Mouse (Mus musculus) liver, embryonic 12.5 days (tissue): ENCODE measurements at regions not wholly inside any gene's neighbourhood (a gene's known extent, or its start where the extent isn't known, plus 50 kb on each side); places are given as distances from the start of the nearest gene placed in this dataset.
A peak's percentile ranks its signal among the peaks of the same experiment; 100 is the strongest.

Source experiments
- ATAC-seq: fragments of 200-750 bp; cut with Nextera tagmentation; 2 replicates; pipeline ENCODE4 v1.8.0; 2017; ENCODE audit warnings: moderate number of reproducible peaks, mild to moderate bottlenecking, moderate library complexity
- H3K27ac ChIP-seq: fragments of 300-500 bp; sonication (generic); 2 replicates; pipeline ENCODE4 v1.5.1; 2016; ENCODE audit warnings: mild to moderate bottlenecking
- H3K27me3 ChIP-seq: fragments of 300-500 bp; sonication (generic); replicated peaks from 2 replicates; pipeline ENCODE4 v1.6.1; 2016; ENCODE audit warnings: mild to moderate bottlenecking, moderate library complexity
- H3K36me3 ChIP-seq: fragments of 300-500 bp; sonication (generic); 2 replicates; pipeline ENCODE4 v1.6.1; 2016; ENCODE audit warnings: mild to moderate bottlenecking, moderate library complexity
- H3K4me1 ChIP-seq: fragments of 300-500 bp; sonication (generic); 2 replicates; pipeline ENCODE4 v1.6.1; 2016
- H3K4me2 ChIP-seq: fragments of 300-500 bp; sonication (generic); 2 replicates; pipeline ENCODE4 v1.6.1; 2016; ENCODE audit warnings: mild to moderate bottlenecking, moderate library complexity
- H3K4me3 ChIP-seq: fragments of 300-500 bp; sonication (generic); 2 replicates; pipeline ENCODE4 v1.5.1; 2016; ENCODE audit warnings: mild to moderate bottlenecking, moderate library complexity
- H3K9ac ChIP-seq: fragments of 300-500 bp; sonication (generic); 2 replicates; pipeline ENCODE4 v1.6.1; 2016; ENCODE audit warnings: mild to moderate bottlenecking, moderate library complexity
- H3K9me3 ChIP-seq: fragments of 300-500 bp; sonication (generic); replicated peaks from 2 replicates; pipeline ENCODE4 v1.6.1; 2016; ENCODE audit warnings: mild to moderate bottlenecking, moderate library complexity
- WGBS: fragments of 180-500 bp; shearing (Covaris S2); methylation state at CpG from one replicate; pipeline ENCODE4 v1.1.7; 2016; ENCODE audit not compliant: insufficient replicate concordance; 5-methylcytosine and 5-hydroxymethylcytosine counted together

- no peak overlapping the region for H3K4me2 ChIP-seq
- no peak overlapping the region for H3K4me3 ChIP-seq
- peak; percentile 73 for ATAC-seq
- no peaks in the 10 kb centered on the region for H3K36me3 ChIP-seq
- 60% methylated on average over 1 of the region's 1 CpGs for WGBS
- H3K4me1 ChIP-seq = no peaks in the 10 kb centered on the region
- H3K27me3 ChIP-seq = no peaks in the 10 kb centered on the region
- H3K9ac ChIP-seq = no peak overlapping the region
- 0 out of 2 replicates have a peak, but pooled peaks cover 4% of the 10 kb centered on the region for H3K9me3 ChIP-seq
- no peak overlapping the region for H3K27ac ChIP-seq
These were observed 55.2 kb downstream of the Rdh14 start for GRCm38 (mm10) chr12:10445738-10446137.

- no peak overlapping the region for H3K27ac ChIP-seq
- H3K4me1 ChIP-seq = no peaks in the 10 kb centered on the region
- H3K9me3 ChIP-seq = no peaks in the 10 kb centered on the region
- no peak overlapping the region for H3K4me2 ChIP-seq
- no peak for ATAC-seq
- H3K36me3 ChIP-seq = no peaks in the 10 kb centered on the region
- no peak overlapping the region for H3K9ac ChIP-seq
- H3K4me3 ChIP-seq = no peak overlapping the region
- no peaks in the 10 kb centered on the region for H3K27me3 ChIP-seq
- WGBS = 55% methylated on average over 1 of the region's 1 CpGs
These were observed 67.5 kb downstream of the Rdh14 start for GRCm38 (mm10) chr12:10457960-10458655.

GRCm38 (mm10) chr12:10461796-10462195, 71.2 kb downstream of the Rdh14 start:
- Histone ChIP-seq H3K36me3 (no peaks in the 10 kb centered on the region), H3K27me3 (no peaks in the 10 kb centered on the region), H3K4me3 (no peak overlapping the region), H3K27ac (no peak overlapping the region), H3K4me1 (no peaks in the 10 kb centered on the region), H3K4me2 (no peak overlapping the region), H3K9me3 (no peaks in the 10 kb centered on the region), H3K9ac (no peak overlapping the region)
- no peak for ATAC-seq
- 65% methylated on average over 7 of the region's 7 CpGs for WGBS

- ATAC-seq = no peak
- no peaks in the 10 kb centered on the region for H3K9me3 ChIP-seq
- no peaks in the 10 kb centered on the region for H3K36me3 ChIP-seq
- no peak overlapping the region for H3K4me3 ChIP-seq
- no peak overlapping the region for H3K4me2 ChIP-seq
- H3K4me1 ChIP-seq = no peaks in the 10 kb centered on the region
- WGBS = 31% methylated on average over 3 of the region's 3 CpGs
- no peaks in the 10 kb centered on the region for H3K27me3 ChIP-seq
- no peak overlapping the region for H3K27ac ChIP-seq
- no peak overlapping the region for H3K9ac ChIP-seq
These were observed 72.4 kb downstream of the Rdh14 start for GRCm38 (mm10) chr12:10462956-10463355.

GRCm38 (mm10) chr12:10473986-10474385, 83.4 kb downstream of the Rdh14 start:
- no peak overlapping the region for H3K27ac ChIP-seq
- no peak for ATAC-seq
- no peaks in the 10 kb centered on the region for H3K27me3 ChIP-seq
- WGBS = 68% methylated on average over 1 of the region's 1 CpGs
- no peak overlapping the region for H3K4me3 ChIP-seq
- no peak overlapping the region for H3K9ac ChIP-seq
- no peaks in the 10 kb centered on the region for H3K36me3 ChIP-seq
- no peaks in the 10 kb centered on the region for H3K9me3 ChIP-seq
- H3K4me2 ChIP-seq = no peak overlapping the region
- H3K4me1 ChIP-seq = no peaks in the 10 kb centered on the region

- Histone ChIP-seq H3K9me3 (no peaks in the 10 kb centered on the region), H3K27ac (no peak overlapping the region), H3K4me2 (no peak overlapping the region), H3K36me3 (no peaks in the 10 kb centered on the region), H3K4me1 (no peaks in the 10 kb centered on the region), H3K27me3 (no peaks in the 10 kb centered on the region), H3K4me3 (no peak overlapping the region), H3K9ac (no peak overlapping the region)
- 35% methylated on average over 1 of the region's 1 CpGs for WGBS
- no peak for ATAC-seq
These were observed 90.2 kb downstream of the Rdh14 start for GRCm38 (mm10) chr12:10480781-10481180.

GRCm38 (mm10) chr12:10482294-10483010, 91.9 kb downstream of the Rdh14 start:
- H3K9me3 ChIP-seq = no peaks in the 10 kb centered on the region
- no peaks in the 10 kb centered on the region for H3K36me3 ChIP-seq
- 59% methylated on average over 4 of the region's 4 CpGs for WGBS
- ATAC-seq = no peak
- no peak overlapping the region for H3K4me3 ChIP-seq
- H3K27me3 ChIP-seq = no peaks in the 10 kb centered on the region
- H3K4me2 ChIP-seq = no peak overlapping the region
- H3K4me1 ChIP-seq = no peaks in the 10 kb centered on the region
- no peak overlapping the region for H3K9ac ChIP-seq
- H3K27ac ChIP-seq = no peak overlapping the region

GRCm38 (mm10) chr12:10506721-10507120, 116.1 kb downstream of the Rdh14 start:
- H3K9ac ChIP-seq = no peak overlapping the region
- H3K9me3 ChIP-seq = no peaks in the 10 kb centered on the region
- no peaks in the 10 kb centered on the region for H3K4me1 ChIP-seq
- H3K4me2 ChIP-seq = no peak overlapping the region
- no peaks in the 10 kb centered on the region for H3K36me3 ChIP-seq
- H3K27me3 ChIP-seq = no peaks in the 10 kb centered on the region
- no peak overlapping the region for H3K27ac ChIP-seq
- no peak overlapping the region for H3K4me3 ChIP-seq
- ATAC-seq = no peak

- Histone ChIP-seq H3K36me3 (no peaks in the 10 kb centered on the region), H3K4me1 (no peaks in the 10 kb centered on the region), H3K9me3 (no peaks in the 10 kb centered on the region), H3K4me2 (no peak overlapping the region), H3K27ac (no peak overlapping the region), H3K4me3 (no peak overlapping the region), H3K27me3 (no peaks in the 10 kb centered on the region), H3K9ac (no peak overlapping the region)
- WGBS = 61% methylated on average over 5 of the region's 5 CpGs
- ATAC-seq = no peak
These were observed 123.0 kb downstream of the Rdh14 start for GRCm38 (mm10) chr12:10513526-10513925.

GRCm38 (mm10) chr12:10514278-10514677, 123.7 kb downstream of the Rdh14 start:
- Histone ChIP-seq H3K4me1 (no peaks in the 10 kb centered on the region), H3K36me3 (no peaks in the 10 kb centered on the region), H3K27me3 (no peaks in the 10 kb centered on the region), H3K9me3 (no peaks in the 10 kb centered on the region), H3K4me3 (no peak overlapping the region), H3K27ac (no peak overlapping the region), H3K9ac (no peak overlapping the region), H3K4me2 (no peak overlapping the region)
- WGBS = 72% methylated on average over 8 of the region's 8 CpGs
- no peak for ATAC-seq

- H3K27ac ChIP-seq = no peak overlapping the region
- WGBS = 42% methylated on average over 7 of the region's 7 CpGs
- H3K4me2 ChIP-seq = no peak overlapping the region
- H3K27me3 ChIP-seq = no peaks in the 10 kb centered on the region
- H3K4me3 ChIP-seq = no peak overlapping the region
- no peaks in the 10 kb centered on the region for H3K9me3 ChIP-seq
- H3K4me1 ChIP-seq = no peaks in the 10 kb centered on the region
- H3K9ac ChIP-seq = no peak overlapping the region
- H3K36me3 ChIP-seq = no peaks in the 10 kb centered on the region
- ATAC-seq = no peak
These were observed 134.1 kb downstream of the Rdh14 start for GRCm38 (mm10) chr12:10524509-10525286.

GRCm38 (mm10) chr12:10525934-10526333, 135.4 kb downstream of the Rdh14 start:
- 48% methylated on average over 4 of the region's 4 CpGs for WGBS
- H3K4me1 ChIP-seq = no peaks in the 10 kb centered on the region
- H3K9me3 ChIP-seq = no peaks in the 10 kb centered on the region

More at GRCm38 (mm10) chr12:10525934-10526333, 135.4 kb downstream of the Rdh14 start:
- H3K9ac ChIP-seq = no peak overlapping the region
- no peaks in the 10 kb centered on the region for H3K36me3 ChIP-seq
- no peak for ATAC-seq
- no peaks in the 10 kb centered on the region for H3K27me3 ChIP-seq
- H3K27ac ChIP-seq = no peak overlapping the region
- H3K4me2 ChIP-seq = no peak overlapping the region
- H3K4me3 ChIP-seq = no peak overlapping the region
